Mouse (Mus musculus) ES-E14 (cell line): ENCODE data around the gene Emid1.

Experiments used
- CHD2 ChIP-seq: IDR thresholded peaks from 2 replicates; pipeline ENCODE4 v1.6.1; 2014; ENCODE audit warnings: mild to moderate bottlenecking, low read depth, low read length, inconsistent platforms
- HCFC1 ChIP-seq: IDR thresholded peaks from 2 replicates; pipeline ENCODE4 v1.6.1; 2012; ENCODE audit warnings: low read length, inconsistent platforms, borderline replicate concordance; ENCODE audit not compliant: insufficient read depth
- MAFK ChIP-seq: IDR thresholded peaks from 2 replicates; pipeline ENCODE4 v1.6.1; 2014; ENCODE audit warnings: mild to moderate bottlenecking, low read depth, low read length, inconsistent platforms; ENCODE audit not compliant: insufficient read depth
- ZC3H11A ChIP-seq: IDR thresholded peaks from 2 replicates; pipeline ENCODE4 v1.6.1; 2012; ENCODE audit warnings: low read depth, mild to moderate bottlenecking, inconsistent platforms, low read length, borderline replicate concordance
- ZNF384 ChIP-seq: IDR thresholded peaks from 2 replicates; pipeline ENCODE4 v1.6.1; 2012; ENCODE audit warnings: low read depth, low read length, inconsistent platforms

- TF ChIP-seq ZC3H11A (no peak), MAFK (no peak), CHD2 (no peak), HCFC1 (no peak), ZNF384 (no peak)
These were observed 62.9 kb downstream of the Emid1 start for GRCm38 (mm10) chr11:5089147-5089546.
